Mouse (Mus musculus): Measurements from ENCODE around the gene Dpyd. TPM values are rescaled to one million over a fixed set of nuclear protein-coding genes. Genes with fewer than 3 reads are reported as not detected.

The Dpyd gene
- polyA plus RNA-seq, 1 experiment from 2014 or later = 18.0 TPM

DNA sequence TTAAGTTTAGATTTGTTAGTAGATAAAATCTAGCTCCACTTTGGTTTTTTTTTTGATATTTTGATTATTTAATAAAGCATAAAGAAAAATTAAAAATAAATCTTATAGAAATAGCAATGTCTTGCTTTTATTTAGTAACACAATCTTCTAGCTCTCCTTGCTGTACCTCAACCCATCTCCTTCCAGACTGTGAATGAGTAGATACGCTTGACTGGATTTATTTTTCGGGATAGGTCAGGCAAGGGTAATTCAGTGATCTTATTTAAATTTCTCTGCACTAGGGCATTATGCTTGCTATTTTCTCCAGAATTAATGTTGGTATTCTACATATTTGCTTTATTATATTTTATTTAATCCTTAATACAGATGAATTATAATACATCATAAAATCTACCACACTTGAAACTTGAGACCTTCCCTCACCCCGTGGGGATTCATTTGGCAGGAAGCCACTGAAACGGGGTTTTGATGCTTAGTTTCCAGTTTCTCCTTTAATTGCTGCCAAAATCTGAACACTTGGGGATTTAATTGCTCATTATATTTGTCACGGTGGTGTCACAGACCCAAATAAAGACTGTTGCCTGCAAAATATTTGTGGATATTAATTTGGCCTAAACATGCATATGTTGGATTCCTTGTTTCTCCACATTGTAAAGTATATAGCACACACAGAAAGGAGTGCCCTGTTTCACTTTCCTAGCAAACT lies 102.2 kb downstream of the Dpyd start:
- H3K4me3 ChIP-seq (replicated peaks; ENCODE audit: low read length) = no peak overlapping the region
- no peak overlapping the region for H3K27ac ChIP-seq (ENCODE audit: low read length)
- no peak overlapping the region for H3K4me2 ChIP-seq (ENCODE audit: low read depth, low read length)
- no peaks in the 10 kb centered on the region for H3K4me1 ChIP-seq (ENCODE audit: control insufficient read depth, insufficient read depth, low read length)
- H3K27me3 ChIP-seq (ENCODE audit: control insufficient read depth, insufficient read depth, low read length) = no peaks in the 10 kb centered on the region
- no peaks in the 10 kb centered on the region for H3K9me3 ChIP-seq (replicated peaks; ENCODE audit: control insufficient read depth, low read length)
- 58% methylated on average over 5 of the region's 5 CpGs for WGBS
- no peak for ATAC-seq (ENCODE audit: insufficient read depth, low FRiP score)
- no peak overlapping the region for H3K9ac ChIP-seq (ENCODE audit: low read length)
- no peaks in the 10 kb centered on the region for H3K36me3 ChIP-seq (ENCODE audit: control insufficient read depth, insufficient read depth, low read length)

DNA sequence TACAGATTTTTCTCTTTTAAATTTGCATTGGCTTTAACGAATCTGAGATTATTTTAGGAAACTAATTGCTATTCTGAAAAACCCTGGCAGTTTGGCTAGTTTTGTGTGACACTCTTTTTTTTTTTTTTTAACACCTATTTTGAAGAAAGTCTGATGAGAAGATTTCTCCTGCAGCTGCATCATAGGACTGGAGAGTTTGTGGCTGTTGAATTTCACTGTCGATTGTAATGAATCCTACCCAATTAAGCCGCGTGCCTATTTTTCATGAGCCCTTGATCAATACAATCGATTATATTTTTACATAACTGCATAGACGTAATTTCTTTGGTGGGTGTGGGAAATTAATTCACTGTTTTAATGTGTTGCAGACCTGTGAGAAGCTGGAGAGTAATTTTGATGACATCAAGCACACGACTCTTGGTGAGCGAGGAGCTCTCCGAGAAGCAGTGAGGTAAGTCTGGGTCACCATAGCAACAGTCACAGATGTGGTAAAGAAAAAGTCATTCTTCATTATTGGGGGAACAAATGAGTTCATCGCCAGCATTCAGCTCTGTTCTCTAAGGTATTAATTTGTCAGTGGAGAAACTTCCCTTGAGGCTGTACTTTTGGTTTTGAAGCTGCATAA lies 112.3 kb downstream of the Dpyd start:
- 57% methylated on average over 10 of the region's 10 CpGs for WGBS
- H3K36me3 ChIP-seq (ENCODE audit: control insufficient read depth, insufficient read depth, low read length) = no peaks in the 10 kb centered on the region
- H3K27me3 ChIP-seq (ENCODE audit: control insufficient read depth, insufficient read depth, low read length) = no peaks in the 10 kb centered on the region
- no peak overlapping the region for H3K27ac ChIP-seq (ENCODE audit: low read length)
- H3K4me3 ChIP-seq (replicated peaks; ENCODE audit: low read length) = no peak overlapping the region
- H3K4me1 ChIP-seq (ENCODE audit: control insufficient read depth, insufficient read depth, low read length) = no peaks in the 10 kb centered on the region
- H3K9ac ChIP-seq (ENCODE audit: low read length) = no peak overlapping the region
- ATAC-seq (ENCODE audit: insufficient read depth, low FRiP score) = no peak
- H3K4me2 ChIP-seq (ENCODE audit: low read depth, low read length) = no peak overlapping the region
- no peaks in the 10 kb centered on the region for H3K9me3 ChIP-seq (replicated peaks; ENCODE audit: control insufficient read depth, low read length)

DNA sequence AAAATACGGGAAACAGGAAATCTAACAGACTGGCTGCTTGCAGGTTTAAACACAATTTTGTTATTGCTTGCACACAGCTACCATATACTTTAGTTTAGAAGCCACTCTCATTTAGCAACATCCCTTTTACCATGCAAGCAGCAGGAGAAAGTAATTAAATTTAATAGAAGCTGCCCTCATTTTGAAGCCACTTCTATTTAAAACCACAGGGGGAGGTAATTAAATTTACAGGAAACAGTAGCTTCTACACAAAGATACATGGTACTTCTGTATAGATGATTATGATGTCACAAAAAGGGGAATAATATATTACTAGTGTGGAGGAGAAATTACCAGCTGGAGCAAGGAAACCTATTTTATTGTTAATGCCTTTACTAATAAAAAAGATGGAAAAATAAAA lies 113.5 kb downstream of the Dpyd start:
- H3K9ac ChIP-seq (ENCODE audit: low read length) = no peak overlapping the region
- no peak overlapping the region for H3K4me3 ChIP-seq (replicated peaks; ENCODE audit: low read length)
- H3K4me2 ChIP-seq (ENCODE audit: low read depth, low read length) = no peak overlapping the region
- H3K27ac ChIP-seq (ENCODE audit: low read length) = no peak overlapping the region
- WGBS = 46% methylated on average over 1 of the region's 1 CpGs
- H3K27me3 ChIP-seq (ENCODE audit: control insufficient read depth, insufficient read depth, low read length) = no peaks in the 10 kb centered on the region
- no peak for ATAC-seq (ENCODE audit: insufficient read depth, low FRiP score)
- H3K4me1 ChIP-seq (ENCODE audit: control insufficient read depth, insufficient read depth, low read length) = no peaks in the 10 kb centered on the region
- H3K36me3 ChIP-seq (ENCODE audit: control insufficient read depth, insufficient read depth, low read length) = no peaks in the 10 kb centered on the region
- no peaks in the 10 kb centered on the region for H3K9me3 ChIP-seq (replicated peaks; ENCODE audit: control insufficient read depth, low read length)

DNA sequence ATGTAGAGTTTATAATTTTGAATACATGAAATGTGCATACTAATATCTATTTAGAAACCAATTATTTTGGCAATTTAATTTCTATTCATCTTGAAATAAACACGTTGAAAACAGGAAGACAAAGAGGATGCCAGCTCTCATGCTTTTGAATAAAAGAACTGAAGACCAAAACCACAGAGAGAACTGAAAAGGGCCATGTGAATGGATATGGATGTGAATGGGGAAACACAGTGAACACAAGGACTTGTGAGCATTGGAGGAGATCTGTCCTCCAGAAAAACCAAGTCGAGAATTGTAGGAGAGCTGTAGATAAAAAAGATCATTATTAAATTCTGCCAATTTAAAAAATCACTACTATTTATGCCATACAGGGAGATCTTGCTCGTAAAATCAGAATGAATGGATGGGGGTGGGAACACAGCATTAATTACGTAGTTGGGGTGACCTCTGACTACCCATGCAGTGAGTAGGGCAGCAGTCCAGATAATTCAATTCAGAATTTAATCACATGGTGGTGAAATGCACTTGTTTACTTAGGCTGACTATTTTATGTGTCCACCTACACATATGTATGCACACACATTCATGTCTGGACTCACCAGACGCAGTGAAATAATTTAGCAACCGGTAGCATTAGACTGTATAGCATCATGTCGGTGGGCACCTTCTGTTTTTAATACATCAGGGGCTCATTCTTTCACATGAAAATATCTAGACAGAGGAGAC lies 114.3 kb downstream of the Dpyd start:
- H3K4me3 ChIP-seq (replicated peaks; ENCODE audit: low read length) = no peak overlapping the region
- no peak overlapping the region for H3K27ac ChIP-seq (ENCODE audit: low read length)
- no peak for ATAC-seq (ENCODE audit: insufficient read depth, low FRiP score)
- H3K9ac ChIP-seq (ENCODE audit: low read length) = no peak overlapping the region
- H3K27me3 ChIP-seq (ENCODE audit: control insufficient read depth, insufficient read depth, low read length) = no peaks in the 10 kb centered on the region
- no peak overlapping the region for H3K4me2 ChIP-seq (ENCODE audit: low read depth, low read length)
- no peaks in the 10 kb centered on the region for H3K36me3 ChIP-seq (ENCODE audit: control insufficient read depth, insufficient read depth, low read length)
- 76% methylated on average over 7 of the region's 7 CpGs for WGBS
- H3K4me1 ChIP-seq (ENCODE audit: control insufficient read depth, insufficient read depth, low read length) = no peaks in the 10 kb centered on the region
- H3K9me3 ChIP-seq (replicated peaks; ENCODE audit: control insufficient read depth, low read length) = no peaks in the 10 kb centered on the region

DNA sequence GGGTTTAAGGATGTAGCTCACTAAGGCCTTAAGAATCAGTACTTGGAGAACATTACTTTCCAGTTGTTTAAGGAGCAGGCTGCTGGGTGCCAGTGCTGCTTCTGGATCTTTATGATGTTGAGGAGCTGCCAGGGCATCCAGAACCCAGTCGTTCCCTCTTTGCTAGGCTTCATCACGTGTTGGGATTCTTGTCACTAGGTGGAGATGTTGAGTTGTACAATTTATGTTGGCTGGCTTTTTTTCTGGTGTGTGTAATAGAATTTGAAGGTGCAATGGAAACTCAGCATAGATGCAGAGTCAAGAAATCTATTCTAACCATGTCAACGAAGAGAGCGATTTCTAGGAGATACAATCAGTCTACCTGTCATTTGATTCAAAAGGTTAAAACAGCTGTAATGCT lies 118.9 kb downstream of the Dpyd start:
- Histone ChIP-seq H3K4me1 (ENCODE audit: control insufficient read depth, insufficient read depth, low read length) (no peaks in the 10 kb centered on the region), H3K27ac (ENCODE audit: low read length) (no peak overlapping the region), H3K4me3 (replicated peaks; ENCODE audit: low read length) (no peak overlapping the region), H3K4me2 (ENCODE audit: low read depth, low read length) (no peak overlapping the region), H3K27me3 (ENCODE audit: control insufficient read depth, insufficient read depth, low read length) (no peaks in the 10 kb centered on the region), H3K9me3 (replicated peaks; ENCODE audit: control insufficient read depth, low read length) (no peaks in the 10 kb centered on the region), H3K9ac (ENCODE audit: low read length) (no peak overlapping the region), H3K36me3 (ENCODE audit: control insufficient read depth, insufficient read depth, low read length) (no peaks in the 10 kb centered on the region)
- ATAC-seq (ENCODE audit: insufficient read depth, low FRiP score) = no peak
- 40% methylated on average over 4 of the region's 4 CpGs for WGBS

DNA sequence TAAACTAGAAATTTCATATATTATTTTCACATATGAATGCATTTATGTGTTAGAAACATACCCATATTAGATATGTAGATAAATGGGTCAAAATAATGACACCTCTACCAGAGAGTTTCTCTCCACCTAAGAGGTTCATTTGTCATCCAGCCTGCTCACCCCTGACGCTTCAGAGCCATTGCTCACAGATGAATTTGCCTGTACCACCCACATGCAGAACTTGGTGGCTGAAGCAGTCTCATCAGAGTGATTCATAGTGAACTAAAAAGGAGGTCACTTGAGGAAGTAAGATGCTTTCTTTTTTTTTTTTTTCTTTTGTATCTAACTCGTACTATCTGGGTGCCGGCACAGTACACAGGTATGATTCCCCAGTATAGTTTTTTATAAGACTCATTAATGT lies 188.3 kb downstream of the Dpyd start:
- no peak for ATAC-seq (ENCODE audit: insufficient read depth, low FRiP score)
- H3K36me3 ChIP-seq (ENCODE audit: control insufficient read depth, insufficient read depth, low read length) = no peaks in the 10 kb centered on the region
- no peak overlapping the region for H3K27ac ChIP-seq (ENCODE audit: low read length)
- H3K4me1 ChIP-seq (ENCODE audit: control insufficient read depth, insufficient read depth, low read length) = no peaks in the 10 kb centered on the region
- WGBS = 47% methylated on average over 3 of the region's 3 CpGs
- no peaks in the 10 kb centered on the region for H3K9me3 ChIP-seq (replicated peaks; ENCODE audit: control insufficient read depth, low read length)
- H3K4me2 ChIP-seq (ENCODE audit: low read depth, low read length) = no peak overlapping the region
- no peaks in the 10 kb centered on the region for H3K27me3 ChIP-seq (ENCODE audit: control insufficient read depth, insufficient read depth, low read length)
- H3K4me3 ChIP-seq (replicated peaks; ENCODE audit: low read length) = no peak overlapping the region
- H3K9ac ChIP-seq (ENCODE audit: low read length) = no peak overlapping the region

DNA sequence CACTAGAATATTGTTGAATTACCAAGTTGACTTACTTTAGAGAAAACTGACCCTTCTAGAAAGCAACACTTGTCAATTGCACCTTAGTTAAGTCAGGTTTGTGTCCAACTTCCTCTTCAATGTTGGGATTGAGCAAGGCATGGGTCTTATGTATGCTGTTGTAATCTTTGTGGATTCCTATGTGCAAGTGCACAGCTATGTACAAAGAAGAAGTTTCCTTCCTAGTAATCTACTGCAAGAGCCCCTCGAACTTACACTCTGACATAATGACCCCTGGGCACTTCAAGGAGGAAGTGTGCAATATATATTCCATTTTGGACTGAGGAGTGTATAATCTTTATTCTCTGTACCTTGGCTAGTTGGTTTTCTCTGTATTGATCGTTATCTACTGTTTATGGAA lies 191.7 kb downstream of the Dpyd start:
- Histone ChIP-seq H3K4me2 (ENCODE audit: low read depth, low read length) (no peak overlapping the region), H3K4me1 (ENCODE audit: control insufficient read depth, insufficient read depth, low read length) (no peaks in the 10 kb centered on the region), H3K4me3 (replicated peaks; ENCODE audit: low read length) (no peak overlapping the region), H3K27me3 (ENCODE audit: control insufficient read depth, insufficient read depth, low read length) (no peaks in the 10 kb centered on the region), H3K36me3 (ENCODE audit: control insufficient read depth, insufficient read depth, low read length) (no peaks in the 10 kb centered on the region), H3K27ac (ENCODE audit: low read length) (no peak overlapping the region), H3K9me3 (replicated peaks; ENCODE audit: control insufficient read depth, low read length) (no peaks in the 10 kb centered on the region), H3K9ac (ENCODE audit: low read length) (no peak overlapping the region)
- ATAC-seq (ENCODE audit: insufficient read depth, low FRiP score) = no peak
- 79% methylated on average over 2 of the region's 2 CpGs for WGBS

DNA sequence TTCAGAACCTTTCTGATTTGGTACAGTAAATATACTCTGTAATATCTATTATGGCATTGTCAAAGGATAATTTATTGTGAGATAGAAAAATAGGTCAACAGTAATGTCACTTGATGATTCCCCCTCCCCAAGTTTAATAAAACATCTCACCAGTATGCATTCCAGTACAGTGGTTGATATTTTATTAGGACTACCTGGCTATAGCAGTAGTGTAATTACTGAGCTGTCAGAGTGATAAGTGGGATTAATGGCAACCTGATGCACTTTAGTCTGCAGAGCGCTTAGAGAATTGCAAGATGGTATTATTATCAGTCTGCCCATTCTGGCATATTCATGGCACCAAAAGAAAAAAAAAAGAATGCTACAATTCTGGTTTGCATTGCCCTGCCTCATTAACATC lies 194.2 kb downstream of the Dpyd start:
- no peak overlapping the region for H3K4me3 ChIP-seq (replicated peaks; ENCODE audit: low read length)
- no peaks in the 10 kb centered on the region for H3K36me3 ChIP-seq (ENCODE audit: control insufficient read depth, insufficient read depth, low read length)
- WGBS = 56% methylated on average over 1 of the region's 1 CpGs
- H3K9ac ChIP-seq (ENCODE audit: low read length) = no peak overlapping the region
- no peaks in the 10 kb centered on the region for H3K4me1 ChIP-seq (ENCODE audit: control insufficient read depth, insufficient read depth, low read length)
- H3K27me3 ChIP-seq (ENCODE audit: control insufficient read depth, insufficient read depth, low read length) = no peaks in the 10 kb centered on the region
- no peak overlapping the region for H3K27ac ChIP-seq (ENCODE audit: low read length)
- no peaks in the 10 kb centered on the region for H3K9me3 ChIP-seq (replicated peaks; ENCODE audit: control insufficient read depth, low read length)
- H3K4me2 ChIP-seq (ENCODE audit: low read depth, low read length) = no peak overlapping the region
- no peak for ATAC-seq (ENCODE audit: insufficient read depth, low FRiP score)

DNA sequence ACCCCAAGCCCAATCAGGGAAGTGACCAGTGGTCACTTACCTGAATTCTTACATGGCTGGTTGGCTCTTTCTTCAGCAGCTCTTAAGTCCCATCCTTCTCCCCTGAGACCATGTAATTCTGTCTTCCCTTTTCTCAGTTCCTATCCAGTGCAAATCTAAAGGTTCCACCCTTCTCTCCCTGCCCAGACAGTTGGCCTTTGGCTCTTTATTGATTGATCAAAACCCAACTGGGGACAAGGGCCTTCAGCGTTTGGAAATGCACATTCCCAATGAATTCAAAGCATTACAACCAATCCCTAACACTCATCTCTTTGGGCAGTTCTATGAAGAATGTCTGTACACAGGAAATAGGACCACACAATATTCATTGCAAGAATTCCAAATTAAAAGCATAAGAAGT lies 251.0 kb downstream of the Dpyd start:
- Histone ChIP-seq H3K4me1 (ENCODE audit: control insufficient read depth, insufficient read depth, low read length) (no peaks in the 10 kb centered on the region), H3K36me3 (ENCODE audit: control insufficient read depth, insufficient read depth, low read length) (no peaks in the 10 kb centered on the region), H3K4me2 (ENCODE audit: low read depth, low read length) (no peak overlapping the region), H3K27ac (ENCODE audit: low read length) (no peak overlapping the region), H3K27me3 (ENCODE audit: control insufficient read depth, insufficient read depth, low read length) (no peaks in the 10 kb centered on the region), H3K4me3 (replicated peaks; ENCODE audit: low read length) (no peak overlapping the region), H3K9ac (ENCODE audit: low read length) (no peak overlapping the region), H3K9me3 (replicated peaks; ENCODE audit: control insufficient read depth, low read length) (no peaks in the 10 kb centered on the region)
- WGBS = 78% methylated on average over 1 of the region's 1 CpGs
- no peak for ATAC-seq (ENCODE audit: insufficient read depth, low FRiP score)
